Mouse (Mus musculus) MEL (cell line): Measurements from ENCODE around the gene Dand5.

Experiments
- CTCF ChIP-seq, 3 experiments: IDR thresholded peaks in 2 of 3; conservative IDR thresholded peaks in 1 of 3; 2 replicates each; pipeline ENCODE4 v1.5.1; 2011 to 2012; ENCODE audit warnings: low read length in 3 of 3, low read depth in 2 of 3, mild to moderate bottlenecking in 2 of 3, improper control_type of control experiment in 1 of 3, inconsistent platforms in 1 of 3, mixed read lengths in 1 of 3, moderate library complexity in 1 of 3; ENCODE audit not compliant: control insufficient read depth in 1 of 3, insufficient read depth in 1 of 3, poor library complexity in 1 of 3, severe bottlenecking in 1 of 3
- GATA1 ChIP-seq: IDR thresholded peaks from 2 replicates; pipeline ENCODE4 v1.6.1; 2011; ENCODE audit warnings: low read depth, low read length, improper control_type of control experiment
- MAFK ChIP-seq: IDR thresholded peaks from 2 replicates; pipeline ENCODE4 v1.6.1; 2011; ENCODE audit warnings: low read depth, mild to moderate bottlenecking, low read length, improper control_type of control experiment, borderline replicate concordance
- POLR2A ChIP-seq, 2 experiments: IDR thresholded peaks; 2 replicates each; pipeline ENCODE4 v1.6.1; 2011 to 2012; ENCODE audit warnings: low read length in 2 of 2, mild to moderate bottlenecking in 2 of 2, control low read depth in 1 of 2, improper control_type of control experiment in 1 of 2, low read depth in 1 of 2, moderate library complexity in 1 of 2; ENCODE audit not compliant: control insufficient read depth in 1 of 2, insufficient read depth in 1 of 2, poor library complexity in 1 of 2
- POLR2AphosphoS2 ChIP-seq: IDR thresholded peaks from 2 replicates; pipeline ENCODE4 v1.6.1; 2011; ENCODE audit warnings: low read length, improper control_type of control experiment
- SMC3 ChIP-seq: IDR thresholded peaks from 2 replicates; pipeline ENCODE4 v1.6.1; 2011; ENCODE audit warnings: low read depth, low read length, improper control_type of control experiment

- TF ChIP-seq MAFK = no peak
- TF ChIP-seq SMC3 = no peak
- no peak for TF ChIP-seq CTCF (IDR thresholded peaks at IDR 0.05 in 2 of 3, conservative IDR thresholded peaks at IDR 0.05 in 1 of 3; ENCODE audit: control insufficient read depth in 1 of 3, insufficient read depth in 1 of 3, low read depth in 2 of 3, low read length in 3 of 3, poor library complexity in 1 of 3, severe bottlenecking in 1 of 3)
- TF ChIP-seq GATA1 = no peak
- TF ChIP-seq POLR2A (IDR thresholded peaks at IDR 0.05; ENCODE audit: control insufficient read depth in 1 of 2, insufficient read depth in 1 of 2, low read depth in 1 of 2, low read length in 2 of 2, poor library complexity in 1 of 2) = no peak
- no peak for TF ChIP-seq POLR2AphosphoS2
Measured at GRCm38 (mm10) chr8:84775621-84776113, 47.0 kb downstream of the Dand5 start.
